Mouse (Mus musculus) ovary, postnatal 14 days (tissue): ENCODE data around the gene Dnmbp.

Experiments used
- DNase-seq: peaks from one replicate; pipeline ENCODE4 v3.0.0; 2022; ENCODE audit warnings: low spot score

Dnmbp gene

GRCm38 (mm10) chr19:43797216-43797615, 142.8 kb downstream of the Dnmbp start:
- no peak for DNase-seq
